In the genomic region with DNA sequence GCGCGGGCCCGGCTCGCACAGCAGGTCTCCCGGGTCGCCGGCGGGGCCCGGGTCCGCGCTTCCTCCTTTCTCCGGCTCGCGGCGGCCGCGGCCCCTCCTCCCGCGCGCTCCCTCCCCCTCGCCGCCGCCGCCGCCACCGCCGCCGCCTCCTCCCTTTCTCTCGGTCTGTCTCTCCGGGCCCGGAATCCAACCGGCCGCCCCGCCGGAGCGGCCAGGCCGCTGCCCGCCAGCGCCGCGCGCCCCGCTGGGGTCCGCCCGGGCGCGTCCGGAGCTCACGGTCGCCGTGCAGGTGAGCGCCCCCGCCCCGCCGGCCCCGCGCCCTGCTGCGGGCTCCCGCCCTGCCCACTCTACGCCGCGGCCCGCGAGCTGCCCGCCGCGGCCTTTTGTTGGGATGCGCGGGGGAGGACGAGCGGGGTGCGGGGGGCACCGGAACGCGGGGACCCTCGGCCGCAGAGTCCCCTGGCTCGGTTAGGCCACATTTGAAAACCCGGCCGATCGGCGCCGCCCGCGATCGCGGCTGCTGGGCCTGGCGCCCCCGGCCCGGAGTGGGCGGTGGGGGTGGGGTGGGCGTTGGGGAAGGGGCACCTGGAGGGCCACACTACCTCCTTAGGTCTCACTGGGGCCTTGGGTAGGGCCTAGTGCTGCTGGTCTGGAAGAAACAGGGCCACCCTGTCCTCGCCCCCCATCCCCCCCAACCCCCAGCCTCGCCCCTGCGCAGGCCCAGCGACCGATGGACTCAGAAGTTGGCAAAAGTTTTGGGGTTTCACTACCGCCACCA, we compare ENCODE assay signal across 7 mouse cellular contexts. TPM values are rescaled to one million over a fixed set of nuclear protein-coding genes. Genes with fewer than 3 reads are reported as not detected.
DNase-seq lines count a peak whose midpoint lies in the region; ATAC-seq and TF ChIP-seq lines count a peak whose summit lies in the region.

No protein-coding gene starts in this region.

- DNase-seq in thymus, adult 2 months, result peak; percentile 20
- DNase-seq in thymus, postnatal 10 days (ENCODE audit: low spot score in 2 of 2), result no peak
- peak; percentile 75 for DNase-seq in intestine, embryonic 14.5 days (ENCODE audit: low spot score)

- peak overlapping the region; percentile 98 for H3K9ac ChIP-seq in forebrain, embryonic 15.5 days (replicated peaks)
- H3K9ac ChIP-seq in intestine, embryonic 14.5 days (ENCODE audit: low read length), result peak overlapping the region; percentile 97
- H3K9ac ChIP-seq in lung, embryonic 16.5 days (ENCODE audit: low read length), result peak overlapping the region; percentile 99
- peak overlapping the region; percentile 94 for H3K9ac ChIP-seq in stomach, embryonic 15.5 days

- H3K36me3 ChIP-seq in thymus, adult 2 months (ENCODE audit: control insufficient read depth, insufficient read depth, low read length), result no peaks in the 10 kb centered on the region
- H3K36me3 ChIP-seq in forebrain, embryonic 15.5 days, result no peaks in the 10 kb centered on the region
- peaks cover 22% of the 10 kb centered on the region for H3K36me3 ChIP-seq in intestine, embryonic 14.5 days (ENCODE audit: control insufficient read depth, insufficient read depth, low read length)
- H3K36me3 ChIP-seq in lung, embryonic 16.5 days (ENCODE audit: control insufficient read depth, insufficient read depth, low read length), result peaks cover 5% of the 10 kb centered on the region; the same call in 1 of the 2 replicates
- H3K36me3 ChIP-seq in stomach, embryonic 15.5 days, result no peaks in the 10 kb centered on the region

- H3K4me2 ChIP-seq in forebrain, embryonic 15.5 days (replicated peaks), result peak overlapping the region; percentile 91
- peak overlapping the region; percentile 69 for H3K4me2 ChIP-seq in intestine, embryonic 14.5 days (ENCODE audit: low read length)
- peak overlapping the region; percentile 79 for H3K4me2 ChIP-seq in lung, embryonic 16.5 days (ENCODE audit: low read depth, low read length)
- H3K4me2 ChIP-seq in stomach, embryonic 15.5 days, result peak overlapping the region; percentile 78

- peak; percentile 20; the same call in 1 of the 2 replicates for ATAC-seq in forebrain, embryonic 15.5 days (replicated peaks)
- ATAC-seq in intestine, embryonic 14.5 days (replicated peaks; ENCODE audit: low FRiP score, low TSS enrichment, low read depth), result 0 out of 2 replicates have a peak, but pooled peaks have one; percentile 24
- peak; percentile 20; the same call in 1 of the 2 replicates for ATAC-seq in lung, embryonic 16.5 days (ENCODE audit: low read depth)
- ATAC-seq in stomach, embryonic 15.5 days (ENCODE audit: insufficient read depth, low FRiP score, low read depth), result no peak

- TF ChIP-seq CTCF in thymus, adult 2 months (IDR thresholded peaks at IDR 0.05; ENCODE audit: borderline replicate concordance, control insufficient read depth, extremely low read depth, insufficient read depth, low read length, poor library complexity), result no peak

- TF ChIP-seq POLR2A in thymus, adult 2 months (IDR thresholded peaks at IDR 0.05; ENCODE audit: control insufficient read depth, extremely low read depth, insufficient read depth, low read length, poor library complexity), result no peak

- no peaks in the 10 kb centered on the region for H3K4me1 ChIP-seq in thymus, adult 2 months (replicated peaks; ENCODE audit: control insufficient read depth, insufficient read depth, low read length)
- H3K4me1 ChIP-seq in brown adipose tissue, adult 24 weeks (ENCODE audit: control insufficient read depth, insufficient read depth, insufficient read length, low read length), result 0 out of 2 replicates have a peak, but pooled peaks cover 5% of the 10 kb centered on the region
- H3K4me1 ChIP-seq in forebrain, embryonic 15.5 days, result peaks cover 50% of the 10 kb centered on the region
- H3K4me1 ChIP-seq in intestine, embryonic 14.5 days (replicated peaks; ENCODE audit: control insufficient read depth, insufficient read depth, low read length), result peaks cover 45% of the 10 kb centered on the region
- peaks cover 37% of the 10 kb centered on the region for H3K4me1 ChIP-seq in lung, embryonic 16.5 days (replicated peaks; ENCODE audit: control insufficient read depth, insufficient read depth, low read length)
- peaks cover 42% of the 10 kb centered on the region for H3K4me1 ChIP-seq in stomach, embryonic 15.5 days

- H3K4me3 ChIP-seq in thymus, adult 2 months (ENCODE audit: control insufficient read depth, insufficient read depth, low read length), result peak overlapping the region; percentile 33
- H3K4me3 ChIP-seq in brown adipose tissue, adult 24 weeks (ENCODE audit: insufficient read depth, low read depth, low read length), result peak overlapping the region; percentile 54
- H3K4me3 ChIP-seq in forebrain, embryonic 15.5 days, result peak overlapping the region; percentile 63
- H3K4me3 ChIP-seq in intestine, embryonic 14.5 days (ENCODE audit: low read depth, low read length), result peak overlapping the region; percentile 62
- H3K4me3 ChIP-seq in lung, embryonic 16.5 days (ENCODE audit: low read length), result peak overlapping the region; percentile 85
- peak overlapping the region; percentile 72 for H3K4me3 ChIP-seq in stomach, embryonic 15.5 days (replicated peaks)

- peaks cover 10% of the 10 kb centered on the region for H3K27me3 ChIP-seq in thymus, adult 2 months (ENCODE audit: control insufficient read depth, insufficient read depth, low read length)
- H3K27me3 ChIP-seq in forebrain, embryonic 15.5 days, result no peaks in the 10 kb centered on the region
- no peaks in the 10 kb centered on the region for H3K27me3 ChIP-seq in intestine, embryonic 14.5 days (replicated peaks; ENCODE audit: control insufficient read depth, insufficient read depth, low read length)
- no peaks in the 10 kb centered on the region for H3K27me3 ChIP-seq in lung, embryonic 16.5 days (ENCODE audit: control insufficient read depth, insufficient read depth, low read depth, low read length)
- H3K27me3 ChIP-seq in stomach, embryonic 15.5 days (replicated peaks), result no peaks in the 10 kb centered on the region

- H3K27ac ChIP-seq in thymus, adult 2 months (ENCODE audit: control insufficient read depth, insufficient read depth, low read length), result no peak overlapping the region
- H3K27ac ChIP-seq in brown adipose tissue, adult 24 weeks (replicated peaks; ENCODE audit: low read depth, low read length), result no peak overlapping the region
- peak overlapping the region; percentile 94 for H3K27ac ChIP-seq in forebrain, embryonic 15.5 days (replicated peaks)
- peak overlapping the region; percentile 93 for H3K27ac ChIP-seq in intestine, embryonic 14.5 days (ENCODE audit: low read depth)
- H3K27ac ChIP-seq in lung, embryonic 16.5 days (ENCODE audit: low read length), result peak overlapping the region; percentile 92
- peak overlapping the region; percentile 86 for H3K27ac ChIP-seq in stomach, embryonic 15.5 days

- no peaks in the 10 kb centered on the region for H3K9me3 ChIP-seq in forebrain, embryonic 15.5 days
- H3K9me3 ChIP-seq in intestine, embryonic 14.5 days (ENCODE audit: control insufficient read depth, low read length), result no peaks in the 10 kb centered on the region
- H3K9me3 ChIP-seq in lung, embryonic 16.5 days (ENCODE audit: control insufficient read depth, low read length), result no peaks in the 10 kb centered on the region
- no peaks in the 10 kb centered on the region for H3K9me3 ChIP-seq in stomach, embryonic 15.5 days

- 6% methylated on average over 88 of the region's 98 CpGs for WGBS in thymus, adult 2 months
- under 1% methylated on average over 62 of the region's 98 CpGs for WGBS in forebrain, embryonic 15.5 days
- under 1% methylated on average over 44 of the region's 98 CpGs for WGBS in intestine, embryonic 14.5 days
- WGBS in lung, embryonic 16.5 days, result 2% methylated on average over 29 of the region's 98 CpGs
- WGBS in stomach, embryonic 15.5 days, result 1% methylated on average over 65 of the region's 98 CpGs

RNA-seq across cellular contexts. Expression of gene Src, which starts 6.1 kb away (rescaled TPM):
- polyA plus RNA-seq in thymus, adult 2 months (2012; rRNA removed), result 24.6 and 25.1 TPM in 2 replicates
- polyA plus RNA-seq in brown adipose tissue, adult 24 weeks (2012; ENCODE audit: insufficient read depth, insufficient read length, missing spikeins), result 1.4 and 1.6 TPM in 2 replicates
- polyA plus RNA-seq in forebrain, embryonic 15.5 days (2015; fragmentation: Nextera tagmentation; extraction: Ambion mirVana), result 35.6 and 37.9 TPM in 2 replicates
- polyA plus RNA-seq in intestine, embryonic 14.5 days (2014; fragmentation: Nextera tagmentation; extraction: Ambion mirVana), result 15.4 and 17.5 TPM in 2 replicates
- 20.9 and 21.1 TPM in 2 replicates for polyA plus RNA-seq in lung, embryonic 16.5 days (2015; fragmentation: Nextera tagmentation; extraction: Ambion mirVana)
- polyA plus RNA-seq in stomach, embryonic 15.5 days (2015; fragmentation: Nextera tagmentation; extraction: Ambion mirVana), result 18.2 and 18.4 TPM in 2 replicates

RNA-seq across cellular contexts. Expression of gene Manbal, which starts 56.9 kb away (rescaled TPM):
- polyA plus RNA-seq in thymus, adult 2 months (2012; rRNA removed), result 68.0 and 72.5 TPM in 2 replicates
- 26.0 and 26.5 TPM in 2 replicates for polyA plus RNA-seq in brown adipose tissue, adult 24 weeks (2012; ENCODE audit: insufficient read depth, insufficient read length, missing spikeins)
- polyA plus RNA-seq in forebrain, embryonic 15.5 days (2015; fragmentation: Nextera tagmentation; extraction: Ambion mirVana), result 105 TPM in 2 replicates
- 43.3 and 48.9 TPM in 2 replicates for polyA plus RNA-seq in intestine, embryonic 14.5 days (2014; fragmentation: Nextera tagmentation; extraction: Ambion mirVana)
- 85.3 and 86.3 TPM in 2 replicates for polyA plus RNA-seq in lung, embryonic 16.5 days (2015; fragmentation: Nextera tagmentation; extraction: Ambion mirVana)
- 68.3 and 78.5 TPM in 2 replicates for polyA plus RNA-seq in stomach, embryonic 15.5 days (2015; fragmentation: Nextera tagmentation; extraction: Ambion mirVana)

Comparison
In these comparisons a context has a peak if more than half of its experiments do, and no peak if none do; other contexts are left out.
1. DNase-seq: peak in thymus, adult 2 months (single experiment) and intestine, embryonic 14.5 days (single experiment); none in thymus, postnatal 10 days (0 of 2).
2. H3K27ac ChIP-seq: peak in forebrain, embryonic 15.5 days (single experiment), intestine, embryonic 14.5 days (single experiment), lung, embryonic 16.5 days (single experiment) and stomach, embryonic 15.5 days (single experiment); none in thymus, adult 2 months (single experiment) and brown adipose tissue, adult 24 weeks (single experiment).
3. H3K4me3 ChIP-seq: peak in every context shown above with its lines; median percentile 85 in lung, embryonic 16.5 days; 72 in stomach, embryonic 15.5 days; 63 in forebrain, embryonic 15.5 days; 62 in intestine, embryonic 14.5 days; 54 in brown adipose tissue, adult 24 weeks; 33 in thymus, adult 2 months.
4. Peak in every context shown above with its lines, with median percentiles within 50 percentile points of each other: H3K4me2 ChIP-seq and H3K9ac ChIP-seq.